Comparison of ENCODE assay signal across 8 mouse cellular contexts in genomic region chr16:31070358-31071133, GRCm38 (mm10). TPM values are rescaled to one million over a fixed set of nuclear protein-coding genes. Genes with fewer than 3 reads are reported as not detected.
A peak's percentile ranks its signal among the peaks of the same experiment; 100 is the strongest.
DNase-seq lines count a peak whose midpoint lies in the region; ATAC-seq lines count a peak whose summit lies in the region.

No protein-coding gene starts in this region.

- H3K4me3 ChIP-seq in hindbrain, embryonic 15.5 days = no peak overlapping the region

- ATAC-seq in hindbrain, embryonic 15.5 days (ENCODE audit: low FRiP score, low read depth) = peak; percentile 68

- no peak overlapping the region for H3K9ac ChIP-seq in hindbrain, embryonic 15.5 days

- H3K27me3 ChIP-seq in hindbrain, embryonic 15.5 days = no peaks in the 10 kb centered on the region

- DNase-seq in NIH3T3 (ENCODE audit: low read depth) = peak; percentile 90
- DNase-seq in cerebellum, postnatal 14 days = peak; percentile 94
- DNase-seq in gastrocnemius, adult 18-20 months (ENCODE audit: low spot score) = peak; percentile 81
- DNase-seq in layer of hippocampus, postnatal 36 days = peak; percentile 81 to 82
- DNase-seq in lung, postnatal 25 days (ENCODE audit: low spot score) = peak; percentile 87
- peak; percentile 91 for DNase-seq in retina, embryonic 14.5 days (ENCODE audit: low spot score)
- DNase-seq in thymus, postnatal 25 days = peak; percentile 84

- H3K36me3 ChIP-seq in hindbrain, embryonic 15.5 days = no peaks in the 10 kb centered on the region

- H3K4me1 ChIP-seq in hindbrain, embryonic 15.5 days (replicated peaks) = peaks cover 12% of the 10 kb centered on the region; the same call in 1 of the 2 replicates

- 23% methylated on average over 20 of the region's 21 CpGs for WGBS in hindbrain, embryonic 15.5 days

- H3K27ac ChIP-seq in hindbrain, embryonic 15.5 days (replicated peaks) = no peak overlapping the region

- H3K9me3 ChIP-seq in hindbrain, embryonic 15.5 days = no peaks in the 10 kb centered on the region

- peak overlapping the region; percentile 47 for H3K4me2 ChIP-seq in hindbrain, embryonic 15.5 days

RNA-seq across cellular contexts. Expression of gene Xxylt1, which starts 10.7 kb away (rescaled TPM):
- 1 to 10 TPM; 2.6 to 4.1 TPM for total RNA-seq in gastrocnemius, adult 18-20 months (2021)
- polyA plus RNA-seq in hindbrain, embryonic 15.5 days (2015; fragmentation: Nextera tagmentation; extraction: Ambion mirVana) = 15.4 and 17.3 TPM in 2 replicates
- 10 to 100 TPM; 16.3 to 17.8 TPM for total RNA-seq in layer of hippocampus, postnatal 36 days (2021)
